21 mouse cellular contexts compared by ENCODE assay signal in genomic region chr14:47939781-47940590, GRCm38 (mm10).
DNase-seq lines count a peak whose midpoint lies in the region; ATAC-seq lines count a peak whose summit lies in the region.
"Had no signal": no experiment of that assay in that cellular context is flagged by ENCODE, and none has a peak within 500 bp of the region (broad histone marks: within the 10 kb centered on the region; RNA-seq: fewer than 3 reads in every experiment).

No protein-coding gene starts in this region.

- no peak overlapping the region for H3K4me3 ChIP-seq in midbrain, embryonic 10.5 days
- H3K4me3 ChIP-seq in midbrain, embryonic 14.5 days (replicated peaks; ENCODE audit: low read depth, low read length), result no peak overlapping the region
- no peak overlapping the region for H3K4me3 ChIP-seq in hindbrain, embryonic 16.5 days (ENCODE audit: low read length)
- no peak overlapping the region for H3K4me3 ChIP-seq in neural tube, embryonic 14.5 days (ENCODE audit: low read depth, low read length)
- H3K4me3 ChIP-seq: heart, embryonic 13.5 days; intestine, embryonic 15.5 days; neural tube, embryonic 12.5 days had no signal

- no peak for ATAC-seq in midbrain, embryonic 14.5 days (ENCODE audit: low FRiP score, low TSS enrichment)
- peak; percentile 69 for ATAC-seq in hindbrain, embryonic 16.5 days
- peak; percentile 61; the same call in 1 of the 2 replicates for ATAC-seq in neural tube, embryonic 14.5 days (ENCODE audit: low read depth)
- ATAC-seq: intestine, embryonic 15.5 days had no signal

- 48% methylated on average over 7 of the region's 7 CpGs for WGBS in midbrain, embryonic 10.5 days
- 42% methylated on average over 7 of the region's 7 CpGs for WGBS in midbrain, embryonic 14.5 days
- 26% methylated on average over 7 of the region's 7 CpGs for WGBS in hindbrain, embryonic 16.5 days
- WGBS in neural tube, embryonic 14.5 days, result 28% methylated on average over 7 of the region's 7 CpGs

- H3K27me3 ChIP-seq in midbrain, embryonic 10.5 days (ENCODE audit: low read depth, poor library complexity, severe bottlenecking), result no peaks in the 10 kb centered on the region
- H3K27me3 ChIP-seq in midbrain, embryonic 14.5 days (ENCODE audit: control insufficient read depth, insufficient read depth, low read length), result no peaks in the 10 kb centered on the region
- H3K27me3 ChIP-seq in hindbrain, embryonic 16.5 days (replicated peaks; ENCODE audit: control insufficient read depth, insufficient read depth, low read length), result no peaks in the 10 kb centered on the region
- H3K27me3 ChIP-seq in neural tube, embryonic 14.5 days (ENCODE audit: control insufficient read depth, insufficient read depth, low read length), result no peaks in the 10 kb centered on the region
- H3K27me3 ChIP-seq: heart, embryonic 13.5 days; intestine, embryonic 15.5 days; neural tube, embryonic 12.5 days had no signal

- peak overlapping the region; percentile 46 for H3K27ac ChIP-seq in midbrain, embryonic 10.5 days (replicated peaks)
- H3K27ac ChIP-seq in midbrain, embryonic 14.5 days (replicated peaks; ENCODE audit: low read depth, low read length), result no peak overlapping the region
- H3K27ac ChIP-seq in hindbrain, embryonic 16.5 days (ENCODE audit: low read depth, low read length), result peak overlapping the region; percentile 6; the same call in 1 of the 2 replicates
- H3K27ac ChIP-seq in neural tube, embryonic 14.5 days (ENCODE audit: low read depth, low read length), result no peak overlapping the region; the same call in 1 of the 2 replicates
- H3K27ac ChIP-seq: heart, embryonic 13.5 days; intestine, embryonic 15.5 days; neural tube, embryonic 12.5 days had no signal

- intact Hi-C loops in left cerebral cortex, postnatal 36 days (cut with DNase I), result no loop called here

- H3K9ac ChIP-seq in midbrain, embryonic 14.5 days (replicated peaks; ENCODE audit: low read length), result no peak overlapping the region
- no peak overlapping the region for H3K9ac ChIP-seq in hindbrain, embryonic 16.5 days (ENCODE audit: low read depth, low read length)
- no peak overlapping the region for H3K9ac ChIP-seq in neural tube, embryonic 14.5 days (replicated peaks; ENCODE audit: low read depth, low read length)
- H3K9ac ChIP-seq: heart, embryonic 13.5 days; intestine, embryonic 15.5 days; neural tube, embryonic 12.5 days had no signal

- peaks cover 7% of the 10 kb centered on the region for H3K4me1 ChIP-seq in midbrain, embryonic 10.5 days
- H3K4me1 ChIP-seq in midbrain, embryonic 14.5 days (ENCODE audit: control insufficient read depth, insufficient read depth, low read length), result no peaks in the 10 kb centered on the region
- 0 out of 2 replicates have a peak, but pooled peaks cover 4% of the 10 kb centered on the region for H3K4me1 ChIP-seq in hindbrain, embryonic 16.5 days (ENCODE audit: control insufficient read depth, insufficient read depth, low read depth, low read length)
- no peaks in the 10 kb centered on the region for H3K4me1 ChIP-seq in neural tube, embryonic 14.5 days (ENCODE audit: control insufficient read depth, insufficient read depth, low read length)
- H3K4me1 ChIP-seq: heart, embryonic 13.5 days; intestine, embryonic 15.5 days had no signal

- no peak overlapping the region for H3K4me2 ChIP-seq in midbrain, embryonic 14.5 days (ENCODE audit: low read length)
- no peak overlapping the region for H3K4me2 ChIP-seq in hindbrain, embryonic 16.5 days (ENCODE audit: low read length)
- no peak overlapping the region for H3K4me2 ChIP-seq in neural tube, embryonic 14.5 days (ENCODE audit: low read depth, low read length)
- H3K4me2 ChIP-seq: heart, embryonic 13.5 days; intestine, embryonic 15.5 days; liver, embryonic 11.5 days; neural tube, embryonic 12.5 days had no signal

- no peaks in the 10 kb centered on the region for H3K9me3 ChIP-seq in midbrain, embryonic 10.5 days (replicated peaks)
- no peaks in the 10 kb centered on the region for H3K9me3 ChIP-seq in midbrain, embryonic 14.5 days (ENCODE audit: control insufficient read depth, low read length)
- no peaks in the 10 kb centered on the region for H3K9me3 ChIP-seq in hindbrain, embryonic 16.5 days (ENCODE audit: control insufficient read depth, low read length)
- H3K9me3 ChIP-seq in neural tube, embryonic 14.5 days (ENCODE audit: control insufficient read depth, low read length), result no peaks in the 10 kb centered on the region
- H3K9me3 ChIP-seq: G1E; intestine, embryonic 15.5 days; neural tube, embryonic 12.5 days had no signal

- H3K36me3 ChIP-seq in midbrain, embryonic 10.5 days, result no peaks in the 10 kb centered on the region
- H3K36me3 ChIP-seq in midbrain, embryonic 14.5 days (ENCODE audit: control insufficient read depth, insufficient read depth, low read length), result no peaks in the 10 kb centered on the region
- H3K36me3 ChIP-seq in hindbrain, embryonic 16.5 days (ENCODE audit: control insufficient read depth, insufficient read depth, low read length), result no peaks in the 10 kb centered on the region
- no peaks in the 10 kb centered on the region for H3K36me3 ChIP-seq in neural tube, embryonic 14.5 days (ENCODE audit: control insufficient read depth, insufficient read depth, low read length)
- H3K36me3 ChIP-seq: G1E; heart, embryonic 13.5 days; intestine, embryonic 15.5 days; neural tube, embryonic 12.5 days had no signal

- peak; percentile 56 for DNase-seq in heart, adult 11 months
- DNase-seq in heart, postnatal 4 days, result no peak
- no peak for DNase-seq in midbrain, embryonic 10.5 days (ENCODE audit: low spot score)
- DNase-seq in midbrain, embryonic 14.5 days, result no peak
- no peak for DNase-seq in left cerebral cortex, postnatal 36 days (ENCODE audit: low spot score in 2 of 2)
- DNase-seq in left cerebral cortex, adult 9 months (ENCODE audit: low spot score in 2 of 2), result no peak
- DNase-seq: adrenal gland, postnatal 25 days; cerebellum, adult 18-20 months; gastrocnemius, postnatal 10 days; heart, adult 18-20 months; kidney, adult 9 months; kidney, postnatal 25 days; right cerebral cortex, postnatal 14 days; thymus, adult 18-20 months had no signal

Comparison
In these comparisons a context has a peak if more than half of its experiments do, and no peak if none do; other contexts are left out.
1. H3K27ac ChIP-seq: peak in midbrain, embryonic 10.5 days (single experiment) and hindbrain, embryonic 16.5 days (single experiment); none in midbrain, embryonic 14.5 days (single experiment) and neural tube, embryonic 14.5 days (single experiment).